Mouse (Mus musculus): ENCODE data around the gene Tmem164. TPM values are rescaled to one million over a fixed set of nuclear protein-coding genes. Genes with fewer than 3 reads are reported as not detected.

Gene Tmem164
- total RNA-seq, 4 experiments from 2014 or later, result 17.0 to 19.5 (median 18.7) TPM

Small RNA genes lying within 50 kb of the gene (microRNA-seq; reads per million reads assigned to microRNA genes)
- 11,898 to 13,755 reads per million in 2 experiments for gene Mir652

Measured in layer of hippocampus, adult 8-10 months (tissue).